Mouse (Mus musculus) frontal cortex, postnatal 36 days (tissue): ENCODE results near the gene Inpp4a.

Experiments
- DNase-seq, 2 experiments: peaks; one replicate each; pipeline ENCODE4 v3.0.0; 2022; ENCODE audit warnings: low spot score in 2 of 2

Gene Inpp4a

GRCm38 (mm10) chr1:37299540-37300491, at the start of gene Inpp4a:
Inpp4a (plus strand) TSS chr1:37299865.
- DNase-seq: peak; percentile 86 to 89

DNA sequence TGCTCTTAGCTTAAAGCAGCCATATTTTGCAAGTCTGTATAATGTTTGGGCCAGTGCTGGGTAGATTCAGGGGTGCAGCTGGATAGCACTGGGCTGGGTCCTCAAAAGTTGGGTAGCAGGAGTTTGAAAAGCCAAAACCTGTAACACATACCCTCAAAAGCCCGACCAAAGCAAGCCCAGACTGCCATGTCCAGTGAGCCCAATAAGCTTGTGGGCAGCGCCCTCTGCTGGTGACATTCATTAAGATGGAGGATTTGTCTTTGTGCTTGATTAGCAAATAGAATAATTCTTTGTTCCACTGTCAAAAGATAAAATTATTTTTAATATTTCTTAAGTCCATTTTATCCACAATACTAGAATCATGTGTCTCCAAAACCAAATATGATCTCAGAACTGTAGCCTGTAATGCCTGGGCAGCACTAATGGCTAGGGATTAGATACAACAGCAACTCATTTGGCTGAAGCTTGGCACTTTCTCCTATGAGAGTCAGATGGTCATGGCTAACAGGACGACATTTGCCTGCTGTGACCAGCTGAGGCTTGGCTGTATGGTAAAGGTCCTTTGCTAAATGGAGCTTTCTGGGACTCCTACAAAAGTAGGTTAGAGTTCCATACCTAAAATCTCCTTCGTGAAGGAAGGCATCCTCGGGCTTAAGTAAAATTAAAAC, 48.9 kb upstream of the Inpp4a start:
- DNase-seq: peak; percentile 84 to 89

- no peak for DNase-seq
Measured at GRCm38 (mm10) chr1:37258443-37258842, 41.2 kb upstream of the Inpp4a start.

- peak; percentile 64 to 82 for DNase-seq
Measured at GRCm38 (mm10) chr1:37272464-37272863, 27.2 kb upstream of the Inpp4a start.

DNA sequence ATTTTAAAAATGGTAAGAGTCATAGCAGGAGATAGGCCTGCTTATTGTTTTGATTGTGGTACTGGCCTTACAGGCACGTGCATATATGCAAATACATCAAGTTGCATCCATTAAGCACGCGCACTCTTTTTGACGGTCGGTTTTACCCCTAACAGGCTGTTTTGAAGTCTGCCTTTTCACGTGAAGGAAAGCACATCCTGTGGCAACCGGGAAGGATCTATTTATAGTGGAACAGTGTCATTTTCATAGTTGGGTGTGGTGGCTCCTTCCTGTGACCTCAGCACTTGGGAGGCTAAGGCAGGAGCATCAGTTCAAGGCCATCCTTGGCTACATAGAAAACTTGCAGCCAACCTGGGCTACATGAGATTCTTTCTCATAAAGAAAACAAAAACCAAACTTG, 13.1 kb upstream of the Inpp4a start:
- DNase-seq: no peak

- no peak for DNase-seq
Measured at GRCm38 (mm10) chr1:37287748-37288147, 11.9 kb upstream of the Inpp4a start.

DNA sequence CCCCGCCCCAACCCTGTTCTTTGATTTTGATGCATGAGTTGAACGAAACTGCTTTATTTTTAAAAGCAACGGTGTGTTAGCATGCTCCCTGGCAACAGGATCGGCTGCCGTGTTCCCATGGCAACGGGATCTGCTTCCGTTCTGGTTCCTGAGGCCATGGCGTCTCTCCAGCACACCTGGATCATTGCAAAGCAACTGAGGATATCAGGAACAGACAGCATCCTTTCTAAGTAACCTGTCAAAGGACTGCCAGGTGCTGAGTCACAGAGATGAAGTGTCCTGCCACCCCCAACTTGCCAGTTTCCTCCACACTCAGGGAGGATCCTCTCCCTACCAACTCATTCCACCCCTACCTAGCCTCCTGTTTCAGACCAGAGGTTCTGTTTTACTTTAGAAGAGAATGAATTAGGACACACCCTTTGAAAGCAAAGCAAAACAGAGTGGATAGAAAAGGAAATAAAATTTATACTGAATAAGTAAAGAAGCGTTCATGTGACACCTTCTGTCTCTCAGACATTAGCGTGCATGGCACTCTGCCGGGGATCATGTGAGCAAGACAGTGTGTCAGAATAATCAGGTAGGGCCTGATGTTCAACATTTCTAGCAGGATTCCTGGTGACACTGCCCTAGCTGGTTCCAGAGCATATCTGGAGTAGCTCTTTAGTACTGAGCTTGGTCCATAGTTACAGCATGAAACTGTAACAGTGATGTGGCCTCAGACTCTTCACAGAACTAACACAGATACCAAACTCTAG, 11.3 kb upstream of the Inpp4a start:
- peak; percentile 54 to 63 for DNase-seq

DNA sequence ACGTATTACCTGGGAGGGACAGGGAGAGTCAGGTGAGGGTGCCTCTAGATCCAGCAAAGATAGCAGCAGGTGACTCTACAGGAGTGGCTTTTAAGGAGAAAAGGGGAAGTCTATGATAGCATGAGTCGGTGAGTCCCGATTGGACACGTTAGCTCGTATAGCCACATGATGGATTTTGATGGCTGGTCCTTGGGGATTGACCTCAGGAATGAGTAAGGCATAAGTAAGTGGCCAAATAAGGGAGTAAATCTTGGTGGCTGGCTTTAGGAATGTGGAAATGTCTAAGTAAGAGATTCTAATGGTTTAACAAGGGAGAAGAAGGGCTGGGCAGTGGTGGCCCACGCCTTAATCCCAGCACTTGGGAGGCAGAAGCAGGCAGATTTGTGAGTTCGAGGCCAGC, 10.7 kb upstream of the Inpp4a start:
- no peak for DNase-seq

DNA sequence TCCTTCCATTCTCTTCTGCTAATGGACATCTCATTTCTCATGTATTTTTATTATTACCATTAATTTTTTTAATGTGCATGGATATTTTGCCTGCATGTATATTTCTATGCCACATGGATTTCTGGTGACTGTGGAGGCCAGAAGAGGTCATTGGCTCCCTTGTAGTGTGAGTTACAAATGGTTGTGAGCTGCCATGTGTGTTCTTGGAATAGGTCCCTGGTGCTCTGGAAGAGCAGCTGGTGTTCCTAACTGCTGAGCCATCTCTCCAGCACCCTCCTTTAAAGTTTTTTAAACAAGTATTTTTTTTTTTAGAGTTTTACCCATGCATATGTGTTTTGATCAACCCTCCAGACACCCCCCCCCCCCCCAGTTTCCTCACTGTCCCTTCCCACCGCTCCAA, 3.3 kb upstream of the Inpp4a start:
- DNase-seq: no peak

- DNase-seq: no peak
Measured at GRCm38 (mm10) chr1:37298904-37299303, 761 bp upstream of the Inpp4a start.

- peak in 1 of 2 experiments; percentile 15 for DNase-seq
Measured at GRCm38 (mm10) chr1:37300650-37301049, 985 bp downstream of the Inpp4a start.

DNA sequence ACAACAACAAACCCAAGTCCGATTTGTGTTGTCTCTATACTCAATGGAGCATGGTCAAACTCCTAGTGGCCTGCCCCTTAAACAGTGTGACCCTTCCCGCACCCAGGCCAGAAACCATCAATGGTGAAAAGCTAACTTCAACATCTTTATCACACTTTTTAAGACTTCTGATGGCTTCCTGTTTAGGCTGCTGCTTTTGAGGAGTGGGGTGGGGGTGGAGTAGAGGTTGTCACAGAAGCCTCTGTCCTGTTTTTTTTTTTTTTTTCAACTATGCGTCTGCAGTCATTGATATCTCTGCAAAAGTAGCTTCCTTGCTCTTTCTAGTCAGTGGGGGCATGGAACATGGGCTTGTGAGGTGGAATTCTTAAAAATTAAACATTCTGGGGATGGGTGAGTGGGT, 3.1 kb downstream of the Inpp4a start:
- DNase-seq: no peak

GRCm38 (mm10) chr1:37305691-37306287, 6.1 kb downstream of the Inpp4a start:
- no peak for DNase-seq

DNA sequence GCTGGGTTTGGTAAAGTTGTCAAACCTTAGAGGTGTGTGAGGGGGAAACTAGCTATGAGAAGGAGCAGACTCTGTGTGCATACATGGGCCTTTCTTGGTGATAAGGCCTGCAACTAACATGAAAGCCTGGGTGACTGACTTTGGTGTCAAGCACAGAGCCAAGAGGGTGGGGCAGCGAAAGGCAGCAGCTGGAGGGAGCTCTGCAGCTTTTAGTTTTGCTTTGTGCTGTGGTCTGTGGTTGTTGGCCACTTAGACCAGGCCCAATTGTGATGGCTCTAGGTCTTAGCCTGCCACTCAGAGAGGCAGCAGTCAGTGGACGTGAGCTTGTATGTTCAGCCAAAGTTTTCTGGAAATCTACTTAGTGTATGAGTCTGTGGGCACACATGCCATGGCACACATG, 7.9 kb downstream of the Inpp4a start:
- no peak for DNase-seq

DNA sequence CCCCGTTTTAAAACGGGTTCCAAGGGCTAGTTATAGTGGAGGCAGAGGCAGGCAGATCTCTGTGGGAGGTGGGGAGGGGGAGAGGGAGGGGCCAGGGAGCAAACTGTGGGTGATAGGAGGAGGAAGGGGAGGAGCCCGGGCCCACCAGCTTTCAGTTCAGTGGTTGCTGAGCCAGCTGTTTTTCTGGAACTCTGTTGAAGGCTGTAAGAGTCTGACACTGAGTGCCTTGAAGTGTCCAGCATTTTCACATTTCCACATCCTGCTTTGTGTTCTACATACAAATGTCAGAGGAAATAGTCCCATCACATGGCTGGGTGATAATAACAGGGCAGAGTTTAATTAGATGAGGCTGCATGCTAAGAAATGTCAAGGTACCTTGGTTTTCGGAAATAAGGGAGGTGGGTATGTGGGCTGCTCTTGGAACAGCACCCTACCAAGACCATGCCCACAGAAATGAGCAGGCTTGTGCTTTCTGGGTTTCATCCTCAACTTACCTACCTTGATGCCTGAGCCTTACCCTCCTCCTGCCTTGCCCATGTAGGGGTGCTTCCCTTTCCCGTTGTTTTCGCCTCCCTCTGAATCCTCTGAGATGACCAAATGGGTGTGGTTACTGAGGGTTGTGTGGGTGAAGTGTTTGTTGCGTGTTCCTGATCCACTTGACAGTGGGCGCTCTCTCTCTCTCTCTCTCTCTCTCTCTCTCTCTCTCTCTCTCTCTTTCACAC, 8.5 kb downstream of the Inpp4a start:
- DNase-seq: no peak

DNA sequence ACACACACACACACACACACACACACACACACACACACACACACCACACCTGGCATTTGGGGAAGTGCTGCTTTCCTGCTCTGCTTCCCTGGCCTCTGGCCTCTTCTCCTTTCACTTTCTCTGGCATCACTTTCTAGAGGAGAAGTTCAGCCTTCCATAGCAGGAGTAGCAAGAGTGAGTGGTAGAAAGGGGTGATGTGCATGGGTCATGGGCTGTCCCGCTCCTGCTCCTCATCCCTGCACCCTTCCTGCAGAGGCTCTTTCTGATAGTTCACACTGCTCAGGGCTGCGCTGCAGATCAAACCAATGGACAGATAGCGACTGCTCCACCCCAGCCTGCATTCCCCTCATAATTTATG, 9.1 kb downstream of the Inpp4a start:
- no peak for DNase-seq

DNA sequence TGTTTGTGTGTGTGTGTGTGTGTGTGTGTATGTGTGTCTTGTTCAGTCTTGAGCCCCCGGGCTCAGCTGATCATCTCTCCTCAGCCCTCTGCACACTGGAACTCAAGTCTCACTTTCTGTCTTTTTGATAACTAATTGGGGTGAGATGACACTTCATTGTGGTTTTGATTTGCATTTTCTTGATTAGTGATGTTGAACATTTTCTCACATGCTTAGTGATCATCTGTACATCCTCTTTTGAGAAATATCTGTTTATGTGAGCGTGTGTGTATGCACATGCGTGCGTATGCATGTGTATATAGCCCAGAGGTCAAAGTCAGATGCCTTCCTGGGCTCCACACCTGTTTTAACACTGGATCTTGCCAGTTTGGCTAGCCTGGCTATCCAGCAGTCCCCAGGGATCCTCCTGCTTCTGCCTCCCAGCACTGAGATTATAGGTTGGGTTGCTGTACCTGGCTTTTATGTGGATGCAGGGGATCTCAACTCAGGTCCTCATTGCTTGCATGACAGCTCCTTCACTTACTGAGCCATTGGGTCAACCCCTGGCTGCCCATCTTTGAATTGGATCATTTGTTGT, 10.4 kb downstream of the Inpp4a start:
- DNase-seq: no peak

DNA sequence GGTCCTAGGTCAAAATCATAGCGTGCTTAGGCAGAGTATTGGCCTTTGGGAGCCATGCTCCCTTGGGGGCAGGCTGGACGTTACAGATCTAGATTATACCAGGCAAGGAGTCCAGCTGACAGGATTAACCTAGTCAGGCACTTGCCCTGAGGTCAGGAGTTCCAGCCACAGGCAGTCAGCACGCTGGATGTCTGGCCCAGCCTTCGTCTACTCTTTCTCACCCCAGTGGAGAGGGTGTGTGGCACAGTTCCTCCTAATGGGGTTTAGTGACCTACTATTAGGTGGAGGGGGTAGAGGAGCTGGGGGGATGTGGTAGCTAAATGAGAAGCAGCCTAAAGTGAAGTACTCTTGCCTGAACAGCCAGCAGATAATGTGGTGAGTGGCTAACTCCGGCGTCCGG, 14.7 kb downstream of the Inpp4a start:
- DNase-seq: no peak

DNA sequence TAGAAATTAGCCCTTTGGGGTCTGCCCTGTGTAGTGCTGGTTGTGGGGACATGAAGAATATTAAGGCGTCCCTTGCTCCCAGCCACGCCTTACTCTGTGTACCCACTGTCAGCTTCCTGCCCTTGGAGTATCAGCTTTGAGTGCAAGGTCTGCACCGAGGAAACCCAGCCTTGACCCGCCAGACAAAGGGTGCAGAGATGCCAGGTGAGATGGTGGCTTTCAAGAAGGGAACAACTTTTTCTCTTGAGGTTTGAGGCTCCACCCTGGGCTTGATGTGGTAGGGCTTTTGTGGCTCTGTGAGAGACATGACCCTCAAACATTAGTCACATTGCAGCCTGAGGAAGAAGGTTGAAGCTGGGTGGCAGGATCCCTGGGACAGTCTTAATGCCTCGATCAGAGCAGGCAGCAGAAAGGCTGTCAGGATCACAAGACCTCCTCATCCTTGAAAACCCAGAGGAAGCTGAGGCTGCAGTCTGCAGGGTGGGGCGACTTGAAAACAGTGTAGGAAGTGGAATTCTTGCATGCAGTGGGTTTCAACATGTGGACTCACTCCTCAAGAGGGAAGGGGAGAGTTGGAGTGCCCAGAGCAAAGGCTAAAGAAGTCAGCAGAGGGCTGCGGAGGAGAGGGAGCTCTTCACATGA, 18.1 kb downstream of the Inpp4a start:
- DNase-seq: no peak

DNA sequence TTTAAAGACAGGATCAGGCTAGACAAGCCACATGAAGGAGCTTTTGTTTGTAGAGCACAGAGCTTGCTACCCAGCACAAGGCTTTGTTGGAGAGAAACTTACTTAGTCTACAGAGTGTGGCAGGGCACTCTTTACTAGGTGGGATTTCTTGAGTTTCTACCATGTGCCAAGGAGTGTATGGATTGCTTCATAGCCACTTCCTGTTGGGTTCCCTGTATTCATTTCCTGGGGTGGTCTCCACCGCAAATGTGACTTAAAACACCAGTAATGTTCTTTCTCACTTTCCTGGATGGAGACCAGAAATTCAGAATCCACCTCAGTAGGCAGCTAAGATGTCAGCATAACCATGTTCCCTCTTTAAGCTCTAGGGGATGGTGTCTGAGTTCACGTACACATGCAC, 18.9 kb downstream of the Inpp4a start:
- no peak for DNase-seq
